Mouse (Mus musculus) limb, embryonic 13.5 days (tissue): ENCODE measurements at regions not wholly inside any gene's neighbourhood (a gene's known extent, or its start where the extent isn't known, plus 50 kb on each side); places are given as distances from the start of the nearest gene placed in this dataset.

ENCODE experiments used
- ATAC-seq: fragments of 200-750 bp; cut with Nextera tagmentation; 2 replicates; pipeline ENCODE4 v1.8.0; 2017; ENCODE audit warnings: low read depth, moderate number of reproducible peaks, moderate TSS enrichment; ENCODE audit not compliant: low FRiP score
- H3K27ac ChIP-seq: fragments of 300-500 bp; sonication (generic); 2 replicates; pipeline ENCODE4 v1.5.1; 2015; ENCODE audit warnings: inconsistent platforms, mild to moderate bottlenecking, moderate library complexity
- H3K27me3 ChIP-seq: fragments of 300-500 bp; sonication (generic); 2 replicates; pipeline ENCODE4 v1.6.1; 2015; ENCODE audit warnings: mild to moderate bottlenecking, inconsistent platforms
- H3K36me3 ChIP-seq: fragments of 300-500 bp; sonication (generic); 2 replicates; pipeline ENCODE4 v1.6.1; 2015; ENCODE audit warnings: inconsistent platforms, mild to moderate bottlenecking, moderate library complexity
- H3K4me1 ChIP-seq: fragments of 300-500 bp; sonication (generic); 2 replicates; pipeline ENCODE4 v1.6.1; 2015; ENCODE audit warnings: inconsistent platforms
- H3K4me2 ChIP-seq: fragments of 300-500 bp; sonication (generic); replicated peaks from 2 replicates; pipeline ENCODE4 v1.6.1; 2015; ENCODE audit warnings: inconsistent platforms, mild to moderate bottlenecking, moderate library complexity
- H3K4me3 ChIP-seq: fragments of 300-500 bp; sonication (generic); 2 replicates; pipeline ENCODE4 v1.5.1; 2015; ENCODE audit warnings: moderate library complexity, mild to moderate bottlenecking, inconsistent platforms
- H3K9ac ChIP-seq: fragments of 300-500 bp; sonication (generic); 2 replicates; pipeline ENCODE4 v1.6.1; 2015; ENCODE audit warnings: mild to moderate bottlenecking, inconsistent platforms
- H3K9me3 ChIP-seq: fragments of 300-500 bp; sonication (generic); 2 replicates; pipeline ENCODE4 v1.6.1; 2016; ENCODE audit warnings: inconsistent platforms
- WGBS: fragments of 180-500 bp; shearing (Covaris S2); methylation state at CpG from one replicate; pipeline ENCODE4 v1.1.7; 2015; 5-methylcytosine and 5-hydroxymethylcytosine counted together

- ATAC-seq: no peak
- H3K9ac ChIP-seq: no peak overlapping the region
- H3K27me3 ChIP-seq: peaks cover 21% of the 10 kb centered on the region
- no peak overlapping the region for H3K27ac ChIP-seq
- WGBS: 37% methylated on average over 12 of the region's 13 CpGs
- H3K4me3 ChIP-seq: no peak overlapping the region
- H3K9me3 ChIP-seq: no peaks in the 10 kb centered on the region
- H3K4me2 ChIP-seq: no peak overlapping the region
- no peaks in the 10 kb centered on the region for H3K36me3 ChIP-seq
- no peaks in the 10 kb centered on the region for H3K4me1 ChIP-seq
Observed at GRCm38 (mm10) chr13:72691783-72692729, 63.4 kb downstream of the Irx2 start.

- H3K27me3 ChIP-seq: no peaks in the 10 kb centered on the region
- H3K4me3 ChIP-seq: no peak overlapping the region
- ATAC-seq: peak; percentile 64; the same call in 1 of the 2 replicates
- 56% methylated on average over 3 of the region's 3 CpGs for WGBS
- H3K4me1 ChIP-seq: peaks cover 20% of the 10 kb centered on the region
- H3K9me3 ChIP-seq: no peaks in the 10 kb centered on the region
- H3K4me2 ChIP-seq: no peak overlapping the region
- H3K9ac ChIP-seq: no peak overlapping the region
- no peak overlapping the region for H3K27ac ChIP-seq
- H3K36me3 ChIP-seq: no peaks in the 10 kb centered on the region
Observed at GRCm38 (mm10) chr13:72707469-72707868, 78.8 kb downstream of the Irx2 start.

- no peaks in the 10 kb centered on the region for H3K9me3 ChIP-seq
- 66% methylated on average over 2 of the region's 2 CpGs for WGBS
- H3K4me1 ChIP-seq: peaks cover 20% of the 10 kb centered on the region
- ATAC-seq: no peak
- no peak overlapping the region for H3K4me2 ChIP-seq
- no peak overlapping the region for H3K9ac ChIP-seq
- H3K27ac ChIP-seq: no peak overlapping the region
- H3K4me3 ChIP-seq: no peak overlapping the region
- H3K36me3 ChIP-seq: no peaks in the 10 kb centered on the region
- H3K27me3 ChIP-seq: no peaks in the 10 kb centered on the region
Observed at GRCm38 (mm10) chr13:72708728-72709127, 80.1 kb downstream of the Irx2 start.

DNA sequence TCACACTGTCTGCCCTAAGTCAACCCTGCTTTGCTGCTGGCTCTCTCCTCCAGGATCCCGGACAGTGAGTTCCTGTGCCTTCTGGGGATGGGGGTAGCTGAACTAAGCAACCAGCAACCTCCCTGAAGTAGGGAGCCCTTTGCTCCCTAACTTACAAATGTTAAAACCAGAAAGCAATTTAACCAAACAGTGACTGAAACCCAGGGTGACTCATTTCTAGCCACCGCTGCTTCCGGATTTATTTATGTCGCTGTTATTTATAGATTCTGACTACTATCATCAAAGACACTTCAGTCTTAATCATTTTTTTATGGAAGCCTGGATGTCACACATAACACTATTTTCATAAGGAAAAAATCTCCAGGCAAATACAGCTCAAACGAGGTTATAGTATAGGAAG lies 81.4 kb downstream of the Irx2 start:
- Histone ChIP-seq H3K4me2 (no peak overlapping the region), H3K4me1 (peaks cover 20% of the 10 kb centered on the region), H3K9ac (no peak overlapping the region), H3K9me3 (no peaks in the 10 kb centered on the region), H3K4me3 (no peak overlapping the region), H3K27me3 (no peaks in the 10 kb centered on the region), H3K27ac (no peak overlapping the region), H3K36me3 (no peaks in the 10 kb centered on the region)
- no peak for ATAC-seq
- WGBS: 67% methylated on average over 5 of the region's 5 CpGs

DNA sequence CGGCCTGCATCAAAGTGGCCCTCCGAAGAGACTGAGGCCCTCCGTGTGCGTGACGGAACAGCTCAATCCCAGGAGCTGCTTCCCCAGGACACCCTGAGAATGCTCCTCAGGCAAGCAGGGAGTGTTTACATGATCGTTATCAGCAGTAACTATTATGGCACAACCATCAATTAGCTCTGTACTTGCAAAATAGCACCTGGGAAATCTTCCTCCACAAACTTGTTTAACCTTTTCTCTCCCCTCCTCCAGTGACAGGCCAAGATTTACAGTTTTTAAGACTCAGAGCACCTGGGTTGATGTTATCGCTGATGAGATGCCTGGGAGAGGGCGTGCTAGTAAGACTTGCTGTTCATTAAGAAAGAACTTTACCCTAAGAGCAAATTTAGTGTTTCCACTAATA lies 82.5 kb downstream of the Irx2 start:
- no peak for ATAC-seq

GRCm38 (mm10) chr13:72711842-72712330 lies 83.3 kb downstream of the Irx2 start:
- H3K27me3 ChIP-seq: no peaks in the 10 kb centered on the region
- H3K4me1 ChIP-seq: peaks cover 20% of the 10 kb centered on the region
- H3K27ac ChIP-seq: no peak overlapping the region
- no peaks in the 10 kb centered on the region for H3K36me3 ChIP-seq
- H3K9me3 ChIP-seq: no peaks in the 10 kb centered on the region
- no peak overlapping the region for H3K4me2 ChIP-seq
- no peak overlapping the region for H3K9ac ChIP-seq
- ATAC-seq: no peak
- no peak overlapping the region for H3K4me3 ChIP-seq
- 73% methylated on average over 4 of the region's 4 CpGs for WGBS

More for the DNA sequence above, 82.5 kb downstream of the Irx2 start:
- no peak overlapping the region for H3K4me2 ChIP-seq
- peaks cover 20% of the 10 kb centered on the region for H3K4me1 ChIP-seq
- no peaks in the 10 kb centered on the region for H3K36me3 ChIP-seq
- WGBS: 30% methylated on average over 8 of the region's 8 CpGs
- H3K4me3 ChIP-seq: no peak overlapping the region
- H3K9me3 ChIP-seq: no peaks in the 10 kb centered on the region
- H3K27ac ChIP-seq: no peak overlapping the region
- no peak overlapping the region for H3K9ac ChIP-seq
- no peaks in the 10 kb centered on the region for H3K27me3 ChIP-seq

DNA sequence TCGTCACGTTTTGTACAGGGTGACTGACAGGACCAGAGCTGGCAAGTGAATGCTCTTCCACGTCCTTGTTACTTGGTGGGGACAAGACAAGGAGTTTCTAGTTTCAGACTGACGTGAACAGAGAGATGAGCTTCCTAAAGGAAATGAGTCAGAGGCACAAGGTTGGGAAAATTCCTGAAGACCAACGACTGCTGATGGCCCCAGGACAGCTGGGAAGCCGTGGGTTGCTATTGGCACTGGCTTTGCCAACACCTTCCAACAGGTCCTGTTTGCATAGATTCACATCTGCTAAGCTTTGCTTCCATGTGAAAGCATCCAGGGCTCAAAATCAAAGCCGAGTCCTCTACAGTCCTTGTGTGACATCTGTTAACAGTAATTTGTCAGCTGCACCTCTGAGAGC lies 86.2 kb downstream of the Irx2 start:
- 41% methylated on average over 7 of the region's 7 CpGs for WGBS
- 0 out of 2 replicates have a peak, but pooled peaks cover 6% of the 10 kb centered on the region for H3K4me1 ChIP-seq
- ATAC-seq: no peak
- H3K27me3 ChIP-seq: no peaks in the 10 kb centered on the region
- H3K27ac ChIP-seq: no peak overlapping the region
- no peaks in the 10 kb centered on the region for H3K9me3 ChIP-seq
- H3K36me3 ChIP-seq: no peaks in the 10 kb centered on the region
- no peak overlapping the region for H3K4me2 ChIP-seq
- no peak overlapping the region for H3K9ac ChIP-seq
- H3K4me3 ChIP-seq: no peak overlapping the region

DNA sequence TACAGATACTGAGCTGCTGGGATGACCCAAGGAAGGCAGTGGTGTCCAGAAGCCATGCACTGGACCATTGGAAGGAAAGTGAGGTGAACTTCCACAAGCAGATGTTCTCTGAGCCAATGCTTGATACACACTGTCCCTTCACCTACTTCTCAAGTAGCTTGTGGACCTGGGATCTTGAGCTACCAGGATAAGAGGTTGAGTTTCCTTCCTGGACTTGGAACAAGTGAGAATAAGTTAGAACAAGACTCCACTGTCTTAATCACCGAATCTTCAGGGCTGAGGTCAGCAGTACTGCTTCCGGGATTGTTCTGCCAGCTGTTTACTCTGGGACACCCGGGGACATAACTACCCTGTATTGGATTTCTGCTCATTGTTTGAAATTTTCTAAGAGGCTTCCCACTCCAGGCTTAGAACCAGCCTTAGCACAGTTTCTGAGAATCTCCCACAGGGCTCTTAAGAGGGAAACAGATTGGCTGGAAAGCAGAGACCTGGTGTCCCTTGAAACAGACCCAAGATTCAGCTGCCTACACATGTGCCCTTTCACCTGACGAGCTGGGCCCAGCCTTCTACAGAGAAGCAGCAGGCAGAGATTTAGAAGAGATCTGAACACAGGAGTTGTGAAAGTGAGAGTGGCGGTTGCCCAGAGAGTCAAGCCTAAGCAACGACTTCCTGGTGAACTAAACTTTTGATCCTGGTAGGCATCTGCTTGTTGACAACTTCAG lies 87.5 kb downstream of the Irx2 start:
- Histone ChIP-seq H3K36me3 (no peaks in the 10 kb centered on the region), H3K9me3 (no peaks in the 10 kb centered on the region), H3K4me2 (no peak overlapping the region), H3K27me3 (no peaks in the 10 kb centered on the region), H3K9ac (no peak overlapping the region), H3K4me1 (no peaks in the 10 kb centered on the region), H3K4me3 (no peak overlapping the region), H3K27ac (no peak overlapping the region)
- no peak for ATAC-seq
- 49% methylated on average over 6 of the region's 6 CpGs for WGBS

GRCm38 (mm10) chr13:72727126-72727525 lies 98.5 kb downstream of the Irx2 start:
- ATAC-seq: no peak
- H3K4me1 ChIP-seq: 0 out of 2 replicates have a peak, but pooled peaks cover 4% of the 10 kb centered on the region
- peaks cover 25% of the 10 kb centered on the region for H3K27me3 ChIP-seq
- 47% methylated on average over 9 of the region's 9 CpGs for WGBS
- no peak overlapping the region for H3K4me3 ChIP-seq
- no peaks in the 10 kb centered on the region for H3K36me3 ChIP-seq
- no peak overlapping the region for H3K4me2 ChIP-seq
- H3K9me3 ChIP-seq: no peaks in the 10 kb centered on the region
- H3K9ac ChIP-seq: no peak overlapping the region
- H3K27ac ChIP-seq: no peak overlapping the region

- H3K9ac ChIP-seq: no peak overlapping the region
- H3K9me3 ChIP-seq: no peaks in the 10 kb centered on the region
- no peak for ATAC-seq
- H3K4me2 ChIP-seq: no peak overlapping the region
- no peak overlapping the region for H3K4me3 ChIP-seq
- H3K36me3 ChIP-seq: no peaks in the 10 kb centered on the region
- WGBS: 46% methylated on average over 8 of the region's 8 CpGs
- H3K27me3 ChIP-seq: peaks cover 53% of the 10 kb centered on the region
- H3K4me1 ChIP-seq: no peaks in the 10 kb centered on the region
- H3K27ac ChIP-seq: no peak overlapping the region
Observed at GRCm38 (mm10) chr13:72735916-72736315, 107.3 kb downstream of the Irx2 start.

DNA sequence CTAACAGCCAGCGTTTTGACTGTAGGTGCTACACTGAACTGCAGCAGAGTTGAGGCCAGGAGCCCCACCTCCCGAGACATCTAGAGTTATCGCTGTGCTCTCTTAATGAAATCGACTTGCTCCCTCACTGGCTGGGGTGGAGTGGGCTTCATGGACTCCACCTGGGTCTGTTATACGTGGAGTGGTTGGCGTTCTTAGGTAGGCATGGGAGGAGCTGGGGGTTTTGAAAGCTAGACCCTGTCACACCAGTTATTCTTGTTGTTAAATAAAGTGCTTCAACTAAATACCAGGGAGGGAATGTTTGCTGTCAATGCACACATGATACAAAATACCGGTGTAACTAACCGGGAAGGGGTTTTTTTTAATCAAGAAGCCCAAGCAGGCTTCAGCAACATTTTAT lies 108.4 kb downstream of the Irx2 start:
- H3K36me3 ChIP-seq: no peaks in the 10 kb centered on the region
- H3K9me3 ChIP-seq: no peaks in the 10 kb centered on the region
- no peak overlapping the region for H3K4me2 ChIP-seq
- no peaks in the 10 kb centered on the region for H3K4me1 ChIP-seq
- WGBS: 63% methylated on average over 8 of the region's 8 CpGs
- no peak for ATAC-seq
- peaks cover 54% of the 10 kb centered on the region for H3K27me3 ChIP-seq
- H3K27ac ChIP-seq: no peak overlapping the region
- H3K4me3 ChIP-seq: no peak overlapping the region
- no peak overlapping the region for H3K9ac ChIP-seq

DNA sequence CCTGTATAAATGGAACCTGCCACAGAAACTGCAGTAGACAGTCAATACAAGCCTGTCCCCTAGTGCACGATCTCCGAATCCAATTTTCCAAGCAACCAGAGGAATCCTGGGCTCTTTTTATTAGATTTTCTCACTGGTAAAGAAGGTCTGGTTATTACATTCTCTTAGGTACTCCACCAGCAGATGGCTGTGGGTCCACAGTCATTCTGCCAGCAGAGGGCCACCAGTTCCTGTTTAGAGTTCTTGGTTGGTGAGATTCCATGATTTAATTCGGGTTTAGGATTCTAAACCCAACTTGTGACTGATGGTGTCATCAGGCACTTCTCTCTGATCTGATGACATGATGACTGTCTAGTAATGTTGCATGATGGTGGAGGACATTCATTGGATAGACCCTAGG lies 118.6 kb downstream of the Irx2 start:
- no peak overlapping the region for H3K27ac ChIP-seq
- no peak overlapping the region for H3K9ac ChIP-seq
- WGBS: 77% methylated on average over 3 of the region's 3 CpGs
- no peak for ATAC-seq
- no peaks in the 10 kb centered on the region for H3K36me3 ChIP-seq
- H3K4me3 ChIP-seq: no peak overlapping the region
- no peaks in the 10 kb centered on the region for H3K4me1 ChIP-seq
- H3K27me3 ChIP-seq: peaks cover 15% of the 10 kb centered on the region
- H3K9me3 ChIP-seq: no peaks in the 10 kb centered on the region
- H3K4me2 ChIP-seq: no peak overlapping the region
